Mouse (Mus musculus): ENCODE measurements around the gene 0610009B22Rik.

GRCm38 (mm10) chr11:51707080-51707479 is 18.4 kb upstream of the 0610009B22Rik start:
- TF ChIP-seq POLR2A (IDR thresholded peaks at IDR 0.05; ENCODE audit: insufficient read length, low read depth) = no peak
- no peak for TF ChIP-seq USF1 (IDR thresholded peaks at IDR 0.05; ENCODE audit: low read depth)
- TF ChIP-seq E2F4 (IDR thresholded peaks at IDR 0.05; ENCODE audit: insufficient read depth) = no peak
